Mouse (Mus musculus) embryonic fibroblast, embryonic 13.5 days (primary cell): ENCODE measurements around the gene Rab3ip. TPM values are rescaled to one million over a fixed set of nuclear protein-coding genes. Genes with fewer than 3 reads are reported as not detected.

Experiments used
- H3K27ac ChIP-seq: 2 replicates; pipeline ENCODE4 v1.5.1; 2012; ENCODE audit warnings: low read length, control low read depth, inconsistent platforms; ENCODE audit not compliant: insufficient read depth
- H3K4me1 ChIP-seq: 2 replicates; pipeline ENCODE4 v1.6.1; 2011; ENCODE audit warnings: low read length; ENCODE audit not compliant: control insufficient read depth, insufficient read depth
- H3K4me3 ChIP-seq: 2 replicates; pipeline ENCODE4 v1.5.1; 2011; ENCODE audit warnings: mild to moderate bottlenecking, control low read depth, low read length; ENCODE audit not compliant: insufficient read depth
- CTCF ChIP-seq: IDR thresholded peaks from 2 replicates; pipeline ENCODE4 v1.5.1; 2011; ENCODE audit warnings: mild to moderate bottlenecking, control low read depth, low read length, moderate library complexity, borderline replicate concordance; ENCODE audit not compliant: insufficient read depth
- POLR2A ChIP-seq: IDR thresholded peaks from 2 replicates; pipeline ENCODE4 v1.6.1; 2011; ENCODE audit warnings: low read depth, mild to moderate bottlenecking, control low read depth, low read length, moderate library complexity
- polyA plus RNA-seq: library from polyadenylated mRNA; stranded (reverse); fragments of >200 nt; gene quantifications from 2 replicates; pipeline ENCODE4 v1.2.4, GENCODE M21; 2011; ENCODE audit warnings: low read depth; ENCODE audit not compliant: missing spikeins, insufficient read length

The Rab3ip gene
- polyA plus RNA-seq, 1 experiment = 25.7 TPM

- TF ChIP-seq POLR2A (no peak), CTCF (no peak)
These were observed 41.5 kb downstream of the Rab3ip start for GRCm38 (mm10) chr10:116908901-116909642.

DNA sequence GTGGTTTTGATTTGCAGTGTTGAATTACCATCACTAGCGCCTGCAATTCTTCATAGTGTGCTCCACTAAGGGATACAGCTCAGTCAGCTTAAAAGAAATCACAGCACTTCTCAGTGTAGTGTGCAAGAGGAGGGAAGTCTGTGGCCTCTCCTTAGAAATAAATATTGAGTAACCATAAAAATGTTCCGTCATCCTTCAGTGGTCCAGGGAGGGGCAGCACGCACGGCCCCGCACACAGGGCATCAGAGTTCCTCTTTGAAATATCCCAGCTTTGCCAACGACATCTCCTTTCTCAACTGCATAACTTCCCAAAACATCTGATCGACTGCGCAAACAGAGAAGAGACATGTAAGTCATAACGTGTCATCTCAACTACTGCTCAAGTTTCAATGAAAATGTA, 43.8 kb downstream of the Rab3ip start:
- no peak for TF ChIP-seq POLR2A
- no peak for TF ChIP-seq CTCF
- H3K4me3 ChIP-seq = no peak overlapping the region
- H3K27ac ChIP-seq = no peak overlapping the region
- no peaks in the 10 kb centered on the region for H3K4me1 ChIP-seq

More at GRCm38 (mm10) chr10:116908901-116909642, 41.5 kb downstream of the Rab3ip start:
- Histone ChIP-seq H3K27ac (no peak overlapping the region), H3K4me1 (no peaks in the 10 kb centered on the region), H3K4me3 (no peak overlapping the region)

GRCm38 (mm10) chr10:116904503-116904908, 46.1 kb downstream of the Rab3ip start:
- Histone ChIP-seq H3K4me1 (no peaks in the 10 kb centered on the region), H3K4me3 (no peak overlapping the region), H3K27ac (no peak overlapping the region)
- TF ChIP-seq CTCF (no peak), POLR2A (no peak)

DNA sequence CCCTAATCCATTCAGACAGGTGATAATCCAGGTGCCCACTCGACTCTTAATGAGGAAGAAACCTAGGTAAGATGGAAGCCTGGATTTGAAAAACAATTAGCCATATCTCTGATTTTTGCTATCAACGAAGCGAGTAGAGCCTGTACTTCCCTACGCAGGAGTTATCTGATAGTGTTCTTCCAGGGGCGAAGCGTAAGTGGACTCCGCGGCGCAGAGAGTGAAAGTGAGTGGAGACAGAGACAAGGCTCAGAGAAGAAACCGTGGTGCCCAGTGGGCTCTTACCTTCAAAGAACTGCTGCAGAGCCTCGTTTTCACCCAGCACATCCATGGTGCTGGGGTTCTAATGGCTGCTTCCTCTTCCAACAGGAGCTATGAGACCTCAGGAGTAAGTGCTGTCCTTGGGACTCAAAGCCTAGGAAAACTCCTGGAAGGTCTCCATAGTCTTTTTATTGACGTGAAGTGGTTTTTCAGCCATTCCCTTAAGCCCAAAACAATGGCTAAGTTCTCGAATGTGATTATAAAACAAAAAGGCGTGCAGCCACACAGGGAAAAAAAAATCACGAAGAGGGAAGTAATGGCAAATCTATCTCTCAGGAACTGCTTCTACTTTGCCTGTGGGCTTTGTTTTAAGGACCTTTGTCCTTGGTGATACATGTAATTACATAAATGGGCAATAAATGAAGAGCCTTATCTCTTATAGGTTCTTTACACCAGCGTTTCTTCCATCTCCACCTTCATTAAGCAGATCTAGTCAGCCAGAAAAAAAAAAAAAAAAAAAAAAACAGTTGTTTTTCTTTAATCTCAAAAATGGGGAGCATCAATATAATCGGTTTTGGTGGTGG, 54.0 kb downstream of the Rab3ip start, which contains the start of gene Myrfl:
TSS of gene Myrfl (minus strand) at position 584 of the 842 bp plus-strand sequence.
- Histone ChIP-seq H3K4me1 (no peaks in the 10 kb centered on the region; the same call in 1 of the 2 replicates), H3K4me3 (no peak within 1 kb of the TSS), H3K27ac (no peak within 1 kb of the TSS)
- TF ChIP-seq POLR2A = no peak
- no peak for TF ChIP-seq CTCF

GRCm38 (mm10) chr10:116895108-116895833, 55.3 kb downstream of the Rab3ip start:
- TF ChIP-seq CTCF (no peak), POLR2A (no peak)
- Histone ChIP-seq H3K4me3 (no peak overlapping the region), H3K4me1 (no peaks in the 10 kb centered on the region; the same call in 1 of the 2 replicates), H3K27ac (no peak overlapping the region)

DNA sequence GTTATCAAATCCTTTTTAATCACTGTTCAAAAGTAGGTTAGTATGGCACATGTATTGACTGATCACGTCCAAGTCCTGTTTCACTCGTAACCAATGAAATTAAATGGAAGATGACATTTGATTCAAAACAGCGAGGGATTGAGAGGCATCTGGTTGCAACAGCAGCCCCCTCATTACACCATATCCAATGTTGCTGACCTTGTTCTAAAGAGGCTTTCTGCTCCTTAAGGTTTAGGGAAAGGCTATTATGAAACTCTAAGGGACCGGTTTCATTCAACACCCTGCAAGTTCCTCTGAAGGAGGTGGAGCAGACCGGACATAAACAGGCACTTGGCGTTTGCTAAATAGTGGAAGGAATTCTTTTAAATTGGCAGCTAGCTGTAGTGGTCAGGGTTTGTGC, 56.0 kb downstream of the Rab3ip start:
- Histone ChIP-seq H3K4me1 (no peaks in the 10 kb centered on the region; the same call in 1 of the 2 replicates), H3K4me3 (no peak overlapping the region), H3K27ac (no peak overlapping the region)
- no peak for TF ChIP-seq CTCF
- no peak for TF ChIP-seq POLR2A

DNA sequence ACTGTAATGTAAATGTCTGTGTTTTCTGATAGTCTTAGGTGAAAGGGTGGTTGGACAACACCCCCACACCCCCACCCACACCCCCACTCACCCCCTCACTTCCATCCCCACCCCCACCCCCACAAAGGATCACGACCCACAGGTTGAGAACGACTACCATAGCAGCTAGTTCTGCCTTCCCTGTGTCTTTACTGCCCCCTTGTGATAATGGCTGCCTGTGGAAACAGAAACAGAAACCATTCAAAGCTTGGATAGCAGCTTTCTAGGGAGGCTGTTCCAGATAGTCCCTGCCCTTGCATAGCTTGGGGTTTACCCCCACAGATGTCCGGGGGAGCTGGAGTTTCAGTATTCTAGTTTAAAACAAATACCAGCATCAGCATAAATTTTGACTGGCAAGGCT, 56.8 kb downstream of the Rab3ip start:
- Histone ChIP-seq H3K27ac (no peak overlapping the region), H3K4me1 (no peaks in the 10 kb centered on the region; the same call in 1 of the 2 replicates)

GRCm38 (mm10) chr10:116890587-116890986, 60.0 kb downstream of the Rab3ip start:
- no peak overlapping the region for H3K27ac ChIP-seq
- TF ChIP-seq CTCF (no peak), POLR2A (no peak)
- H3K4me1 ChIP-seq = no peaks in the 10 kb centered on the region; the same call in 1 of the 2 replicates
- H3K4me3 ChIP-seq = no peak overlapping the region

More for the DNA sequence above, 56.8 kb downstream of the Rab3ip start:
- no peak for TF ChIP-seq POLR2A
- TF ChIP-seq CTCF = peak; percentile 42; the same call in 1 of the 2 replicates
- no peak overlapping the region for H3K4me3 ChIP-seq

- Histone ChIP-seq H3K4me3 (no peak overlapping the region), H3K4me1 (no peaks in the 10 kb centered on the region), H3K27ac (no peak overlapping the region)
- TF ChIP-seq CTCF (no peak), POLR2A (no peak)
These were observed 66.0 kb downstream of the Rab3ip start for GRCm38 (mm10) chr10:116884552-116884951.
